Mouse (Mus musculus): ENCODE measurements around the gene Fmo1. TPM values are rescaled to one million over a fixed set of nuclear protein-coding genes. Genes with fewer than 3 reads are reported as not detected.

Fmo1 gene
- polyA plus RNA-seq, 1 experiment = 529 TPM

GRCm38 (mm10) chr1:162819280-162819679 lies 47.1 kb downstream of the Fmo1 start:
- peaks cover 20% of the 10 kb centered on the region; the same call in 1 of the 2 replicates for H3K4me1 ChIP-seq (ENCODE audit: control insufficient read depth, insufficient read depth, low read length)
- 93% methylated on average over 5 of the region's 5 CpGs for WGBS
- no peak for DNase-seq
- no peak overlapping the region for H3K27ac ChIP-seq (ENCODE audit: insufficient read depth, low read depth, low read length)
- H3K27me3 ChIP-seq (replicated peaks; ENCODE audit: control insufficient read depth, insufficient read depth, low read length) = no peaks in the 10 kb centered on the region
- H3K4me3 ChIP-seq (ENCODE audit: insufficient read depth, low read depth, low read length) = no peak overlapping the region
- H3K36me3 ChIP-seq (ENCODE audit: control insufficient read depth, insufficient read depth, low read length) = no peaks in the 10 kb centered on the region
- TF ChIP-seq POLR2A (IDR thresholded peaks at IDR 0.05; ENCODE audit: low read depth, low read length) (no peak), CTCF (conservative IDR thresholded peaks at IDR 0.05; ENCODE audit: insufficient read depth, insufficient read length, low read depth, low read length) (no peak)

GRCm38 (mm10) chr1:162815381-162816127 lies 50.9 kb downstream of the Fmo1 start:
- H3K27me3 ChIP-seq (replicated peaks; ENCODE audit: control insufficient read depth, insufficient read depth, low read length) = no peaks in the 10 kb centered on the region
- H3K4me3 ChIP-seq (ENCODE audit: insufficient read depth, low read depth, low read length) = no peak overlapping the region
- peak overlapping the region; percentile 99 for H3K27ac ChIP-seq (ENCODE audit: insufficient read depth, low read depth, low read length)
- peaks cover 32% of the 10 kb centered on the region; the same call in 1 of the 2 replicates for H3K4me1 ChIP-seq (ENCODE audit: control insufficient read depth, insufficient read depth, low read length)
- WGBS = 45% methylated on average over 10 of the region's 10 CpGs
- TF ChIP-seq CTCF (conservative IDR thresholded peaks at IDR 0.05; ENCODE audit: insufficient read depth, insufficient read length, low read depth, low read length) (no peak), POLR2A (IDR thresholded peaks at IDR 0.05; ENCODE audit: low read depth, low read length) (no peak)
- no peaks in the 10 kb centered on the region for H3K36me3 ChIP-seq (ENCODE audit: control insufficient read depth, insufficient read depth, low read length)
- peak; percentile 91 for DNase-seq

- Histone ChIP-seq H3K4me3 (ENCODE audit: insufficient read depth, low read depth, low read length) (no peak overlapping the region), H3K27ac (ENCODE audit: insufficient read depth, low read depth, low read length) (peak overlapping the region; percentile 97), H3K27me3 (replicated peaks; ENCODE audit: control insufficient read depth, insufficient read depth, low read length) (no peaks in the 10 kb centered on the region), H3K36me3 (ENCODE audit: control insufficient read depth, insufficient read depth, low read length) (no peaks in the 10 kb centered on the region), H3K4me1 (ENCODE audit: control insufficient read depth, insufficient read depth, low read length) (peaks cover 32% of the 10 kb centered on the region; the same call in 1 of the 2 replicates)
- TF ChIP-seq CTCF (conservative IDR thresholded peaks at IDR 0.05; ENCODE audit: insufficient read depth, insufficient read length, low read depth, low read length) (no peak), POLR2A (IDR thresholded peaks at IDR 0.05; ENCODE audit: low read depth, low read length) (no peak)
- 48% methylated on average over 4 of the region's 4 CpGs for WGBS
- peak; percentile 41 for DNase-seq
Measured at GRCm38 (mm10) chr1:162814932-162815331, 51.5 kb downstream of the Fmo1 start.

- H3K27me3 ChIP-seq (replicated peaks; ENCODE audit: control insufficient read depth, insufficient read depth, low read length) = no peaks in the 10 kb centered on the region
- 31% methylated on average over 8 of the region's 8 CpGs for WGBS
- H3K4me1 ChIP-seq (ENCODE audit: control insufficient read depth, insufficient read depth, low read length) = peaks cover 32% of the 10 kb centered on the region; the same call in 1 of the 2 replicates
- TF ChIP-seq CTCF (conservative IDR thresholded peaks at IDR 0.05; ENCODE audit: insufficient read depth, insufficient read length, low read depth, low read length) = peak; percentile 58
- TF ChIP-seq POLR2A (IDR thresholded peaks at IDR 0.05; ENCODE audit: low read depth, low read length) = no peak
- peak within 1 kb of the TSS; percentile 97 for H3K27ac ChIP-seq (ENCODE audit: insufficient read depth, low read depth, low read length)
- H3K4me3 ChIP-seq (ENCODE audit: insufficient read depth, low read depth, low read length) = peak within 1 kb of the TSS; percentile 14
- peak; percentile 87 for DNase-seq
- no peaks in the 10 kb centered on the region for H3K36me3 ChIP-seq (ENCODE audit: control insufficient read depth, insufficient read depth, low read length)
Measured at GRCm38 (mm10) chr1:162813836-162814156, 52.6 kb downstream of the Fmo1 start, which contains the start of gene Fmo4. Fmo4 (minus strand) TSS chr1:162813972.

GRCm38 (mm10) chr1:162813143-162813835 lies 53.1 kb downstream of the Fmo1 start:
- DNase-seq = peak; percentile 24
- peak overlapping the region; percentile 81 for H3K27ac ChIP-seq (ENCODE audit: insufficient read depth, low read depth, low read length)
- WGBS = 65% methylated on average over 9 of the region's 9 CpGs
- H3K4me1 ChIP-seq (ENCODE audit: control insufficient read depth, insufficient read depth, low read length) = peaks cover 32% of the 10 kb centered on the region; the same call in 1 of the 2 replicates
- no peak for TF ChIP-seq CTCF (conservative IDR thresholded peaks at IDR 0.05; ENCODE audit: insufficient read depth, insufficient read length, low read depth, low read length)
- TF ChIP-seq POLR2A (IDR thresholded peaks at IDR 0.05; ENCODE audit: low read depth, low read length) = no peak
- peak overlapping the region; percentile 14 for H3K4me3 ChIP-seq (ENCODE audit: insufficient read depth, low read depth, low read length)
- H3K27me3 ChIP-seq (replicated peaks; ENCODE audit: control insufficient read depth, insufficient read depth, low read length) = no peaks in the 10 kb centered on the region
- H3K36me3 ChIP-seq (ENCODE audit: control insufficient read depth, insufficient read depth, low read length) = no peaks in the 10 kb centered on the region

- H3K27ac ChIP-seq (ENCODE audit: insufficient read depth, low read depth, low read length) = no peak overlapping the region
- 77% methylated on average over 3 of the region's 3 CpGs for WGBS
- TF ChIP-seq POLR2A (IDR thresholded peaks at IDR 0.05; ENCODE audit: low read depth, low read length) (no peak), CTCF (conservative IDR thresholded peaks at IDR 0.05; ENCODE audit: insufficient read depth, insufficient read length, low read depth, low read length) (no peak)
- peaks cover 9% of the 10 kb centered on the region; the same call in 1 of the 2 replicates for H3K4me1 ChIP-seq (ENCODE audit: control insufficient read depth, insufficient read depth, low read length)
- H3K4me3 ChIP-seq (ENCODE audit: insufficient read depth, low read depth, low read length) = no peak overlapping the region
- H3K36me3 ChIP-seq (ENCODE audit: control insufficient read depth, insufficient read depth, low read length) = no peaks in the 10 kb centered on the region
- DNase-seq = no peak
- H3K27me3 ChIP-seq (replicated peaks; ENCODE audit: control insufficient read depth, insufficient read depth, low read length) = no peaks in the 10 kb centered on the region
Measured at GRCm38 (mm10) chr1:162808541-162808940, 57.9 kb downstream of the Fmo1 start.

GRCm38 (mm10) chr1:162807441-162807840 lies 59.0 kb downstream of the Fmo1 start:
- H3K27ac ChIP-seq (ENCODE audit: insufficient read depth, low read depth, low read length) = no peak overlapping the region
- 87% methylated on average over 5 of the region's 5 CpGs for WGBS

More at GRCm38 (mm10) chr1:162807441-162807840, 59.0 kb downstream of the Fmo1 start:
- H3K4me3 ChIP-seq (ENCODE audit: insufficient read depth, low read depth, low read length) = no peak overlapping the region
- TF ChIP-seq CTCF (conservative IDR thresholded peaks at IDR 0.05; ENCODE audit: insufficient read depth, insufficient read length, low read depth, low read length) (no peak), POLR2A (IDR thresholded peaks at IDR 0.05; ENCODE audit: low read depth, low read length) (no peak)
- no peak for DNase-seq
- no peaks in the 10 kb centered on the region for H3K36me3 ChIP-seq (ENCODE audit: control insufficient read depth, insufficient read depth, low read length)
- peaks cover 2% of the 10 kb centered on the region; the same call in 1 of the 2 replicates for H3K4me1 ChIP-seq (ENCODE audit: control insufficient read depth, insufficient read depth, low read length)
- no peaks in the 10 kb centered on the region for H3K27me3 ChIP-seq (replicated peaks; ENCODE audit: control insufficient read depth, insufficient read depth, low read length)

All from kidney, adult 2 months (tissue).